Mouse (Mus musculus): ENCODE measurements around the gene Pmepa1. TPM values are rescaled to one million over a fixed set of nuclear protein-coding genes. Genes with fewer than 3 reads are reported as not detected.

Pmepa1 gene
- total RNA-seq (2021) = 100 to 1,000 TPM in 1 of 2 experiments, 10 to 100 TPM in 1; 83.1 to 111 TPM
- long read RNA-seq, experiment 1, full-length matches to known transcripts = 165 of 226 reads
- long read RNA-seq, experiment 1, partial matches to known transcripts = 0 of 226 reads
- long read RNA-seq, experiment 1, other reads (novel, unspliced or antisense) = 61 of 226 reads
- long read RNA-seq, experiment 2, full-length matches to known transcripts = 111 of 141 reads
- long read RNA-seq, experiment 2, partial matches to known transcripts = 0 of 141 reads
- long read RNA-seq, experiment 2, other reads (novel, unspliced or antisense) = 30 of 141 reads

GRCm38 (mm10) chr2:173276409-173276808, at the start of gene Pmepa1:
Gene Pmepa1 (minus strand): TSS chr2:173276533.
- DNase-seq = peak; percentile 96

- peak; percentile 67 for DNase-seq
Measured at GRCm38 (mm10) chr2:173321754-173322153, 45.4 kb upstream of the Pmepa1 start.

- DNase-seq = no peak
Measured at GRCm38 (mm10) chr2:173321194-173321593, 44.9 kb upstream of the Pmepa1 start.

- no peak for DNase-seq
Measured at GRCm38 (mm10) chr2:173314291-173314690, 38.0 kb upstream of the Pmepa1 start.

- no peak for DNase-seq
Measured at GRCm38 (mm10) chr2:173308486-173308885, 32.2 kb upstream of the Pmepa1 start.

- no peak for DNase-seq
Measured at GRCm38 (mm10) chr2:173307984-173308383, 31.7 kb upstream of the Pmepa1 start.

GRCm38 (mm10) chr2:173307561-173307960, 31.2 kb upstream of the Pmepa1 start:
- peak; percentile 39 for DNase-seq

GRCm38 (mm10) chr2:173306734-173307525, 30.6 kb upstream of the Pmepa1 start:
- peak; percentile 95 for DNase-seq

GRCm38 (mm10) chr2:173305011-173305410, 28.7 kb upstream of the Pmepa1 start:
- no peak for DNase-seq

GRCm38 (mm10) chr2:173300663-173301630, 24.6 kb upstream of the Pmepa1 start:
- no peak for DNase-seq

GRCm38 (mm10) chr2:173296408-173296807, 20.1 kb upstream of the Pmepa1 start:
- no peak for DNase-seq

GRCm38 (mm10) chr2:173293042-173293441, 16.7 kb upstream of the Pmepa1 start:
- no peak for DNase-seq

GRCm38 (mm10) chr2:173292551-173292950, 16.2 kb upstream of the Pmepa1 start:
- no peak for DNase-seq

GRCm38 (mm10) chr2:173290981-173291380, 14.6 kb upstream of the Pmepa1 start:
- DNase-seq = no peak

- no peak for DNase-seq
Measured at GRCm38 (mm10) chr2:173289928-173290327, 13.6 kb upstream of the Pmepa1 start.

GRCm38 (mm10) chr2:173285816-173286538, 9.6 kb upstream of the Pmepa1 start:
- peak; percentile 57 for DNase-seq

- no peak for DNase-seq
Measured at GRCm38 (mm10) chr2:173284771-173285170, 8.4 kb upstream of the Pmepa1 start.

GRCm38 (mm10) chr2:173282191-173282590, 5.9 kb upstream of the Pmepa1 start:
- DNase-seq = no peak

GRCm38 (mm10) chr2:173281021-173281937, 4.9 kb upstream of the Pmepa1 start:
- DNase-seq = peak; percentile 84

- no peak for DNase-seq
Measured at GRCm38 (mm10) chr2:173278846-173279580, 2.7 kb upstream of the Pmepa1 start.

Measured in adrenal gland, postnatal 10 days (tissue).